Mouse (Mus musculus): ENCODE results near the gene Rnd2.
A peak's percentile ranks its signal among the peaks of the same experiment; 100 is the strongest.
"Not testable (repeated sequence)": the region's sequence is repeated elsewhere in the genome, so short reads cannot be mapped to it uniquely, and the experiment has no call there.

The Rnd2 gene

DNA sequence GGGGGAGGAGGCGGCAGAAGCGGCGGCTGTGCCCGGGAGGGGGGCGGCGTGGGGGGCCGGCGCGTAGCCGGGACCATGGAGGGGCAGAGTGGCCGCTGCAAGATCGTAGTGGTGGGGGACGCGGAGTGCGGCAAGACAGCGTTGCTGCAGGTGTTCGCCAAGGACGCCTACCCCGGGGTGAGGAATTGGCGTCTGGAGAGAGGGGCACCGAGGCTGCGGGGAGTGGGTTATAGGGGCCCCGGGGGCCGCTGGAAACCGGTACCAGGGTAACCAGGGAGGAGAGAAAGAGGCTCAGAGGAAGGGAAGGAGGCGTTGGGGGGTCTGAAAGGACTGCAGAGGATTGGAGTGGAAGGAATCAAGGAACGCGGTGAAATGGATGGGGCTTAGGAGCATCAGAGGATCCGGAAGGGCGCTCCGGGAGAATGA lies 3.5 kb downstream of the Rnd2 start:
- no peak for DNase-seq (ENCODE audit: low read depth, low spot score)

DNA sequence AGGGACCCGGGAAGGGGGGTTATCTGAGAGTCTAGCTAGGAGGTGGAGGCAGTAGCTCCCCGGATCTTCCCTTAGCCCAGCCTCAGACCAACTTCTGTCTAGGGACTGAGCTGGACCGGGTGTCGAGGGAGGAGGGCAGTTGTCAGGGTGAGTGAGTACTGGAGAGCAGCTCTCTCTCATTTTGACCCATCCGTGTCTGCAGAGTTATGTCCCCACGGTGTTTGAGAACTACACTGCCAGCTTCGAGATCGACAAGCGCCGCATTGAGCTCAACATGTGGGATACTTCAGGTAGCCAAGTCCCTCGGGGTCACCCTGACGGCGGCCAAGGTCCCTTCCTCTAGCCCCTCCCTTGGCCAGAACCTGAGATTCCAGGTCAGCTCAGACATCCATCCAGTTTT lies 3.9 kb downstream of the Rnd2 start:
- DNase-seq (ENCODE audit: low read depth, low spot score), result peak; percentile 23

DNA sequence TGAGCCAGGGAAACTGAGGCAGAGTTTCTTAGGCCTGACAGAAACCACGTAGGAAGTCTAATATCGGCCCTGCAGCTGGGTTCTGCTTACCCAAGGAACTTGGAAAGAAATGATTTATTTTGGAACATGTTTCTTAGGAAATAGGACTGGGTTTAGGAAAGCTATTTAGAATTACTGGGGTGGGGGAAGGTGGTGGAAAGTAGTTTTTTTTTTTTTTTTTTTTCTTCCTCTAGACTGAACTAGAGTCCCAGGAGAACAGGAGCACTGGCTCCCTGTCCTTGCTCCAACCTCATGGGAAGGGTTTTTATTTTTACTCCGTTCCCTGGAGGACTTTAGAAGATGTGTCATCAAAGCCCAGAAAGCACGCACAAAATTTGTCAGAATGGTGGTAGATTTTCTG lies 4.4 kb downstream of the Rnd2 start:
- DNase-seq (ENCODE audit: low read depth, low spot score), result no peak

DNA sequence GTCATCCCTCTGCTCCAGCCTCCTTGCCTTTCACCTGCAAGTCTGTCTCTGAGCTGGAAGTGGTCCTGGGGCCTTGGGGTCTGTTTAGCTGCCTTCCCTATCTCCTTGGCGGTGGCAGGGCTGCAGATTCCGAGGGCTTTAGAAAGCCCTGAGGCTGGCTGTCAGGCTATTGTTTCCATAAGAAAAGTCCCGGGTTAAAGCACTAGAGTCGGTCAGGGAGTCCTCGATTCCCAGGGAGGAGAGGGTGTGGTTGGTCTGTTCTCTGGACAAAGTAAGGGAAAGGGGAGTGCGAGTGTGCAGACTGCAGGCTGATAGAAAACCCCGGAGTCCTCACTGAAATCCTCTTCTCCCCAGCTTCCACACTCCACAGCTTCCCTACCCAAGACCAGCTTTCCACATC lies 5.4 kb downstream of the Rnd2 start:
- no peak for DNase-seq (ENCODE audit: low read depth, low spot score)

DNA sequence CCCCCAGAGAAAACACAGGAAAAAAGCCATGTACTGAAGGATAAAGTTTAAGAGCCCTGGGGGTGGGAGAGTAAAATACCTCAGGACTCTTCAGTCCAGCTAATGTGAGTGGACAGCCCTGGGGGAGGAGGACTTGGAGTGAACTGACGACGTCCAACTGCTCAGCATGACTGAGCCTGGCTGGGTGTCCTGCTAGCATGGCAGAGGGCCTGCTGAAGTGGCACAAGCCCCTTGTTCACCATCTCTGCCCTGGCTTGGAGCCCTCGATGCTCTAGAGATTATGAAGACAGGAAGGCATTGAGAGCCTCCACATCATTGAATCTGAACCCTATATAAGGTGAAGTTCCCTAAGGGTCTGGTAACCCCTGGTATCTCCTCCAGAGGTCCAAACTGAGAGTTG lies 7.1 kb downstream of the Rnd2 start:
- DNase-seq (ENCODE audit: low read depth, low spot score), result no peak

DNA sequence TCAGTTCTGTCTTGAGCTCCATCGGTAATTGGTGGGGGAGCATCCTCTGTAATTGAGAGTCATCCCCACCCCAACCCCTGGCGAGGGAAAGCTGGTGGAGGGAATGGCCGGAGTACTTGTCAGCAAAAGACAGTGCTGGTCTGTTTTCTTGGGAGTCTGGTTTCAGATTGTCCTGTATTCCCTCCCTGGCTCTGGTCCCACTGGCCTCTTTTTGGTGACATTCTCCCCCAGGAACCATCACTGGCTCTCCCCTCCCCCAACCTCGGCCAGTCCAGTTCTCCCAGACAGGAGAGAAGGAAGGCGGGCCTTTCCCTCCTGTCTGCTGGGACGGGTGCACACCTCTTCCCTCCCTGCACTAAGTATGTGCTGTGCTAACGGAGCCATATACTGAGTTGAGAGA lies 7.5 kb downstream of the Rnd2 start:
- DNase-seq (ENCODE audit: low read depth, low spot score), result no peak

DNA sequence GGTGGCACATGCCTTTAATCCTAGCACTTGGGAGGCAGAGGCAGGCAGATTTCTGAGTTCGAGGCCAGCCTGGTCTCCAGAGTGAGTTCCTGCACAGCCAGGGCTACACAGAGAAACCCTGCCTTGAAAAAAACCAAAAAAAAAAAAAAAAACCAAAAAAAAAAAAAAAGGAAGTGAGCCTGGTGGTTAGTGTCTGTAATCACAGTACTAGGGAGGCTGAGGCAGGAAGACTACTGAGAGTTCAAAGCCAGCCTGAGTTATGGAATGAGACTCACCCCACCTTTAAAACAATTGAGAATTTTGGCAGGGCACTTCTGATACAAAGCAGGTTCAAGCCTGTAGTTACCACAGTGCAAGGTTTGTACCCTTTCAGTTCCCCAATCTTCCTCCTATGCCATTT lies 8.9 kb downstream of the Rnd2 start:
- not testable (repeated sequence) for DNase-seq (ENCODE audit: low read depth, low spot score)

DNA sequence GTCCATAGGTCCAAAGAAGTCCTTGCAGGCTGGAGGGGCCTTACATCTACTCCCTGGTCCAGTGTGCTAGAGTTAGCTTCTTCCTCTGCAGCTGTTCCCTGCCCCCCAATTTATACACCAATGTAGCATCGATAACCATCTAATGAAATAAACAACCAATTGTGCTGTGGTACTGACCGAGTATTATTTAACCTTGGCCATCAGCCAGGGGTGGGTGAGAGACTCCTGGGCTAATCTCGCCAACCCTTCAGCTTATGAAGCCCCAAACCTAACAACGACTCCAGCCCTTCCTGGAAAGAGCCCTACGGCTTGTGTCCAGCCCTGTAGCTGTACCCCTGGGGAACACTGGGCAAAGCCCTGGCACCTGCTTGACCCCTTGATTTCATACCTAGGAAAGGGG lies 9.5 kb downstream of the Rnd2 start:
- DNase-seq (ENCODE audit: low read depth, low spot score), result no peak

DNA sequence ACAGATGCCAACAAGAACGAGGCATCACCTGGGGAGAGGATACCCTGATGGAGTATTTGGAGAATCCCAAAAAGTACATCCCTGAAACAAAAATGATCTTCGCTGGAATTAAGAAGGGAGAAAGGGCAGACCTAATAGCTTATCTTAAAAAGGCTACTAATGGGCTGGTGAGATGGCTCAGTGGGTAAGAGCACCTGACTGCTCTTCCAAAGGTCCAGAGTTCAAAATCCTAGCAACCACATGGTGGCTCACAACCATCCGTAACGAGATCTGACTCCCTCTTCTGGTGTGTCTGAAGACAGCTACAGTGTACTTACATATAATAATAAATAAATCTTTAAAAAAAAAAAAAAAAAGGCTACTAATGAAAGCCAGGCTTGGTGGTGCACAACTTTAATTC lies 11.6 kb downstream of the Rnd2 start:
- DNase-seq (ENCODE audit: low read depth, low spot score), result not testable (repeated sequence)

DNA sequence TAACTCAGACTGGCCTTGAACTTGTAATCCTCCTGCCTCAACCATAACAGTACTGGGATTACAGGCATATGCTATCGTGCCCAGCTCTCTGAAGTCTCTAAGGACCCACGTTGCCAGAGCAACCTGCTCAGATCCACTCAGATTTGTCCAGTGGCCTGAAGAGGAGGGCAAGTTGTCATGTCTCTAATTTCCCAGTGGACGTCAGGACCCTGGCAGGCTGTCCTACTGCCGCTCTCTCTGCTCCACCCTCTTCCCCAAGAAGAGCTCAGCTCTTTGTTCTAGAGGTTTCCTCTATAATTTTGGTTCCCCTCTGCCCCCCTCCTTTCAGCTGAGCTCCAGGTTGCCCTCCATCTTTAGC lies 12.4 kb downstream of the Rnd2 start:
- DNase-seq (ENCODE audit: low read depth, low spot score), result no peak

DNA sequence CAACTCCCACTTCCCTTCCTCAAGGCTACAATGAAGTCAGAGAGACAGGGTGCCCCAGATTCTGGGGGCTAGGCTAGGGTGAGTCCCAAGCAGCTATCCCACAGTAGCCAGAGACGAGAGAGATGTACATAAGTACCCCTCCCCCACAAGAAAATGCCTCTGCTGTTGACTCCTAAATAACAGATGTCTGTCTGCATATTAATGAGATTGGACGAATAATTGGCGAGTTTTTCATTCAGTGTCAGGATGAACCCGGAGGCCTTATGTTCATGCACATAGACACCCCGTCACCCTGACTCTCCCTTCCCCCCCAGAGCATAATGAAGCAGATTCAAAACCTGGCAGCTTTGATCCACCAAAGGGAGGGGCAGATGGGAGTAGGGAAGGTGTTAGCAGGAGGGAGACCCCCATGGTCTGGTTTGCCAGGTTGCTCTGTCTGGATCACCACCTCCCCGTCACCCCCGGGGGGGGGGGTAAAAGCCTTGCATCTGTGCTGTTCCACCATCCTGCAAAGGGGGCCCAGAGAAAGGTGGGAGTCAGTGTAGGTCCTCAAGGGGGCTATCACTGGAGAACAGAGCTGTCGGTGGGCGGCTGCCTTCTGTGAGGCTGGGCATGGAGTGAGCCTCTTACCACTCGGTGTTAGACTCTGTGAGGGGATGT lies 12.9 kb downstream of the Rnd2 start:
- no peak for DNase-seq (ENCODE audit: low read depth, low spot score)

DNA sequence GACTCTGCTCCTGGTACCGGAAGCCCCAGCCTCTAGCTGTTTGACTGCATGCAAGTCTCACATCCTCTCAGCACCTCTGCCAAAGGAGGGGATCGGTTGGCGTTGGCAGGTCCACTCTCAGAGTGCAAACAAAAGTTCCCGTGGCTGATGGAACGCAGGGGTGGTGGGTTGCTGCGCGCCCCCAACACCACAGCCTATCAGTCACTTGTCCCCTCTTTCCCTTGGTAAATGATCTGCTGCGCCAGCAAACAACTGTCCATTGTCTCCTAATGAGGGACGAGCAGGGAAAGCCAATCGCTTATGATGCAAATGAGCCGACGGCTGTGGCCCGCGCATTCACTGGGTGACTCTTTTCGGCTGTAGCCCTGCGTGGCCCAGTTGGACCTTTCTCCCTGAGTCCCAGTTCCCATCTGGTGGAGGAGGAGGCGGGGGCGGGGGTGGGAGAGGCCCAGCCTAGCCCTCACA lies 14.4 kb downstream of the Rnd2 start:
- DNase-seq (ENCODE audit: low read depth, low spot score), result no peak

DNA sequence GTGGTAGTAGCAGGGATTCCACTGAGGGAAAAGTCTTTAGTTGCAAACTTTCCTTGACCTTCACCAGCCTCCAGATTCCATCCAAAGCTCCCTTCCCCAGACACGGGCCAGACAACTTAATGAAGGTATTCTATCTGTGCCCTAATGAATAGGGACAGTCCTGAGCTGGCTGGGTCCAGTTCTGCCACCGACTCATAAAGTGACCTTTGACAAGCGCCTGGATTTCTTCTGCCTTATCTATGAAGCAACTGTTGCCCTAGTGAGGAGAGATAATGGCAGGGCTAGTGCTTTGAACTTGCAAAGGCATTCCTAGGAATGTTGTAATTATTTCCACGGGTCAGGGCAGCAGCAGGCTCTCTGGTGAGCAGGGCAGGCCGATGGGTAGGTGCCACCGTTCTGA lies 16.1 kb downstream of the Rnd2 start:
- DNase-seq (ENCODE audit: low read depth, low spot score), result no peak

DNA sequence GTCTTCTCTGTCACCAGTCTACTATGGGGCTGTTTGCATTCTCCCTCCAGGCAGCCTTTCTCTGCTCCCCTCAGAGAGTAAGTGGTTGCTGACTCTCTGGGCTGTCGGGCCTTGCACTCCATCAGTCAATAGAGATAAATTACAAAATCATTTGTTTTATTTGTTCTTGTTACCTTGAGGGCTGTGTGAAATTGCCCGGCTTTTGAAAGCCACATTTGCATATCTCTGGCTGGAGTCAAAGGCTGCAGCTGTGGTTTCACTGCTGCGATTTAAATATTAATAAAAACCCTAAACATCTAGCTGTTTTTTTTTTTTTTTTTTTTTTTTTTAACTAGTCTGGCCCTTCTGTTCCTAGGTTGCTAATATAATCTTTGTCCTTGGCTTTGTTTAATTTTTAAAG lies 19.0 kb downstream of the Rnd2 start:
- DNase-seq (ENCODE audit: low read depth, low spot score), result no peak

DNA sequence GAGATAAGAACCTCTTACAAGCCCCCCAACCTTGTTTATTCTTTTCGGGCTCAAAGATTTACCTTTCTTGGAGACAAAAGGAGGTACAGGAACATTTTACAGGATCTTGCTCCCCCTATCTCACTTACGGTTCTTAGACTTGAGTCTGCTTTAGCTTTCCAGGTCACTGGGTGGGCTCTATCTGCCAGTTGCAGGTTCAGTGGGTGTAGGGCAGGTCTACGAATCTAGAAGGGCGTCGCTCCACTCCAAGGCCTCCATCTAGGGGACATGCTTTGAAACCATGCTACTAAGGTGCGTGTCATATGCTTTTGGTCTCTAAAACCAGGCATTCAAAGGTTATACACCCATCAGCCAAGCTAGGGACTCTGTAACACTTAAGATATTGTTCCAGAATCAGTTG lies 19.4 kb downstream of the Rnd2 start:
- DNase-seq (ENCODE audit: low read depth, low spot score), result no peak

DNA sequence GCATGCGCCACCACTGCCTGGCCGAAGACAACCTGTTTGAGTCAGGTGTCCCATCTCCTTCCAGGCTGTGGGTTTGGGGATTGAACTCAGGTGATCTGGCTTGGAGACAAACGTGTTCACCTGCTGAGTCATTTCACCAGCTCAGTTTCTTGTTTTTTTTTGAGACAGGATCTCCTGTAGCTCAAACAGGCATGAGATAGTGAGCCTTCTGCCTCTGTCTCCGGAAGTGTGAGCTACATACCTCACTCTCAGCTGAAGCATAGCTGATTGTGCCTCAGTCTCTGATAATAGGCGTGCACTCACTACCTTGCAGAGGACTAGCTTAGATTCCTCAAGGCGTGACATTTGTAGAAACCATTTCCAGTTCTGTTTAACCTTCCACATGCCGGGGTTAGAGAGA lies 20.0 kb downstream of the Rnd2 start:
- DNase-seq (ENCODE audit: low read depth, low spot score), result no peak

DNA sequence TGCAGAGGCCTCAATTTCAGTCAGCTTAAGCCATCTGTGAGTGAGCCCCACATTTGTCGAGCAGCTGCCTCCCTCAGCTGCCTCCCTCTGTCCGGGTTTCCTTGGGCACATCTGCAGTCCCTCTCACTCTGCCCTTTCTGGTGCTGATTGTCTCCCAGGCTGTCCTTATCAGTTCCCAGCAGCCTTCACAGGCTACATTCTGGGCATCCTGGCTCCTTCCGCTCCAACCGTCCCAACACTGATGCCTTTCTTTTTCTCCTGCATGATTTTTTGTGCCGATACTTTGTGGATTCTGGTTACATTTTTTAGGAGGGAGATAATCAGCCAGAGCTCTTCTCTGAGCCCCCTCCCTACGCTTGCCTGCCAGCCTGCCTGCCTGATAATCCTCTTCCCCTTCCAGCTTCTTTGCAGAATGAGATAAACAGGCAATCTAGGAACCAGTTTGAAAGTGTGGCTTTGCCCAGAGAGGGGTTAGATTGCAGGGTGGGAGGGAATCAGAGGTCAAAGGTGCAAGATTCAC lies 20.8 kb downstream of the Rnd2 start:
- DNase-seq (ENCODE audit: low read depth, low spot score), result no peak

DNA sequence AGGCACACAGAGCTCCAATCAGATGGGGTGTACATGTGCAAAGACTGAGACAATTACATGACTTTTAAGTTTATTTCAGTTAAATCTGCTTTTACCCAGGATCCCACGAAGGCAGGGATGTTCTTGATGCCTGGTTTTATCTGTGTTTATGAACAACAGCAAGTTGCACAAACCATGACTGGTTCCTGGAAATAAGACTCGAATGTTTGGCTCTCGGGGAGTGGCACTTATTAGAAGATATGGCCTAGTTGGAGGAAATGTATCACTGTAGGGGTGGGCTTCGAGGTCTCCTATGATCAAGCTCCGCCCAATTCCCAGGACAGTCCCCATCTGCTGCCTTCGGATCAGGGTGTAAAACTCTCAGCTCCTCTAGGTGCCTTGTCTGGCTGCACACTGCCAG lies 21.3 kb downstream of the Rnd2 start:
- no peak for DNase-seq (ENCODE audit: low read depth, low spot score)

DNA sequence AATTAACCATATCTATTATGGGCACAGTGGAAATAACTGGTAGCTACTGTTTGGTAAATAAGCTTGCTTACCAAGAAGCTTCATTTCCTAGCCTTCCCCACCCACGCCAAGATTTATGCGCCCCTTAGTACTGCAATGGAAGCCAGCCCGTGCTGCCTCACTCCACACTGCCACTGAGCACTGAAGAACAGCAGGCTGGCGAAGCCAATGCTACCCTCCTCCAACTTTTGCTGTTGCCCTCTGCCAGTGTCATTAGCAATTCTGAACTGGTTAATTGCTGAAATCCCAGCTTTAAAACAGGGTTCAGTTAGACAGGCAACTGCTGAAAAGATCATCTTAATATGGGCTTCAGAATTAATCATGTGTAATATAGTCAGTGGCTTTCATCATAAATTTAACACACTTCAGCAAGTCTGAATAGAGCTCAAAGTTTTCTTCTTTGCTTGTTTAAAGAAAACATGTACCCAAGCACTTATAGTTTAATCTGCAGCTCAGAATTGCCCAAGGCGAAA lies 41.5 kb downstream of the Rnd2 start:
- no peak for DNase-seq (ENCODE audit: low read depth, low spot score)

DNA sequence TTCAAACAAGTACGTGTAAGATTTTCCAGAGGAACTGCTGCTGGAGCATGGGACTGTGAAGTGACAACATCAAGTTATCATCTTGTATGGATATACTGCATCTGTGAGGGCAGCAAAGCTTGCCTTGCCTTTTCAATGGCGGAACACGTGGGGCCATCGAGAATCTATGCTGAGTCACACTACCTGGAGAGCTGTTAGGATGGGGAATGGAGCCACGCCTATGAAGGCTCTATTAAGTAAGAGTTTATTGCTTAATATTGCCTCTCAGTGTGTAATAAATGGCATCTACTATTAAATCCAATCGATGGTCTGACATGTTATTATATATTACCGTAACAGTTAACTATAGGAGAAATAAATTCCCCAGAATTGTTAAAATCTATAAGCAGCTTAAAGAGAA lies 42.3 kb downstream of the Rnd2 start:
- no peak for DNase-seq (ENCODE audit: low read depth, low spot score)

DNA sequence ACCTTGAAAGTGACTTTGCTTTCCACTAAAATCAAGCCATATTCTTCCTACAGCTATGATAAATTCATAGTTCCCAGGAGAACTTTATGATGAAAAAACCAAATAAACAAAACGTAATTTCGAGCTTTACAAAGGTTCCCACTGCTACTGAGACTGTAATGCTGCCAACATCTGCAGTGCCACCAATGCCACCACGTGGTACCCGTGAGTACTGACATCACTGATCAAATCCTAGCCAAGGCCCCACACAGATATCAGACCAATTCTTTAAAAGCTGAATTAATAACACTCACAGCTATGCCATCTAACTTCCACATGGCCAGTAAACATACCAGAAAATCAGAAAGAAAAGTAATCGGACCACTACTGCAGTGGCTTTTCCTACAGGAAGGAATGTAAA lies 54.1 kb downstream of the Rnd2 start:
- no peak for DNase-seq (ENCODE audit: low read depth, low spot score)

DNA sequence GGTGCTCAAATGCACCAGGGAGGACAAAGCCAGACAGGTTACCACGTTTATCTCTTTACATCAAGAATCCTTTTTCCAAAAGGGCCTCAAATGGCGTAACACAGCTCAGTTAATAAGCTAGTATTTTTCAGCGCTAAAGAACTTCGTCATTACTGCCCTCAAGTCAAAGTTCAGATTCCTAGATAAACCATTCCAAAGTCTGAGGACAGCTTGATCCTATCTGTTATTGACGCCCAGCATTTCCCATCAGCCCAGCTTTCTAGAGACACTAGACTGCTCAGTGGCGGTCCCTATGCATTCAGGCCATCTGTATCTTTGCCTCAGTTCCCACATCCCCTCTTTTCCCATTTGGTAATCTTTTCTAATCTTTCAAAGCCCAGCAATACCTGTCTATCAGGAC lies 54.6 kb downstream of the Rnd2 start:
- DNase-seq (ENCODE audit: low read depth, low spot score), result no peak
